Mouse (Mus musculus): ENCODE data around the gene Saa2. TPM values are rescaled to one million over a fixed set of nuclear protein-coding genes. Genes with fewer than 3 reads are reported as not detected.

Saa2 gene
- polyA plus RNA-seq (2014; fragmentation: Nextera tagmentation; extraction: Ambion mirVana): not detected in 2 replicates

DNA sequence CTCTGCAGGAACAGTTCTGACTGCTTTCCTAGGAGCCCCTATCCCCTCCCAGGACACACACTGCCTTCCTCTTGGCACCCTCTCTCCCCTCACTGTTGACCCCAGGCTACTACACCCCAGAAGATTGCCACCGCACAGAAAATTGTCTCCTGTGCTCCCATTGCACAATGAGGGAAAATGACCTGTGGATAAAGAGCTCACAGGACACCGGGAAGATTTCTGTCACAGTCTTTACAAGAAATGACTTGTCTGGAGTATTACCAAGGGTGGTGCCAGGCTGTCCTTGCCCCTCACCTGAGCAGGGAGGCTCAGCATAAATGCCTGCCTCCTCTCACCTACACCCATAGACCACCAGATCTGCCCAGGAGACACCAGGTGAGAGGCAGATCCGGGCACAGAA is at the start of gene Saa2:
Gene Saa2 (plus strand): TSS at position 301 of the 400 bp plus-strand sequence.
- no peaks in the 10 kb centered on the region for H3K36me3 ChIP-seq (replicated peaks; ENCODE audit: control insufficient read depth, insufficient read depth)
- H3K27me3 ChIP-seq (ENCODE audit: control insufficient read depth, insufficient read depth, low read length): no peaks in the 10 kb centered on the region
- H3K4me3 ChIP-seq (replicated peaks; ENCODE audit: low read length): no peak within 1 kb of the TSS
- H3K9ac ChIP-seq: no peak within 1 kb of the TSS
- DNase-seq (ENCODE audit: low spot score) (no peak), ATAC-seq (ENCODE audit: low FRiP score) (no peak)
- no peak within 1 kb of the TSS for H3K27ac ChIP-seq
- WGBS: 85% methylated on average over 2 of the region's 3 CpGs
- no peak within 1 kb of the TSS for H3K4me2 ChIP-seq (replicated peaks)
- H3K9me3 ChIP-seq (ENCODE audit: control insufficient read depth, low read length): no peaks in the 10 kb centered on the region
- H3K4me1 ChIP-seq (replicated peaks; ENCODE audit: control insufficient read depth, insufficient read depth, low read length): no peaks in the 10 kb centered on the region

DNA sequence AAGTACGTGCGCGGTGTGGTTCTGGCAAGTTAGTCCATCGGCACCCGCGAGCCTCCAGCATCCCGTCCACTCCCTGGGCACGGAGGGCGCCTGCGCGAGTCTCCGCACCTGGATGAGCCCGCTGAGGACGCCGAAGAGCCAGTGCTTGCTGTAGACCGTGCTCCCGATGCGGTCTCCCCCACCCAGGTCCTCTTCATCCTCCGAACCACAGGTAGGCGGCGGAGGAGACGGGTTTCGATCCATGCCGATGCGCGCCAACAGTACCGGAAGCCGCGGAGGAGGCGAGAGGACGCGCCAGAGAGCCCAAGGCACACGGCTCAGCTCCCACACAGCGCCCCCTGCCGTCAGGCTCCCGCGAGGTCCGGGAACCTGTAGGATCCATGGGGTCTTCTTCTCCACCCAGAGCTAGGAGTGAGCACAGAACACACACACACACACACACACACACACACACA is 41.2 kb upstream of the Saa2 start, which contains the start of gene Saal1:
Gene Saal1 (minus strand): TSS at position 291 of the 455 bp plus-strand sequence.
- Histone ChIP-seq H3K27me3 (ENCODE audit: control insufficient read depth, insufficient read depth, low read length) (no peaks in the 10 kb centered on the region), H3K4me3 (replicated peaks; ENCODE audit: low read length) (peak within 1 kb of the TSS; percentile 55), H3K9me3 (ENCODE audit: control insufficient read depth, low read length) (no peaks in the 10 kb centered on the region), H3K4me1 (replicated peaks; ENCODE audit: control insufficient read depth, insufficient read depth, low read length) (peaks cover 7% of the 10 kb centered on the region), H3K4me2 (replicated peaks) (peak within 1 kb of the TSS; percentile 53), H3K9ac (peak within 1 kb of the TSS; percentile 70), H3K27ac (peak within 1 kb of the TSS; percentile 77), H3K36me3 (replicated peaks; ENCODE audit: control insufficient read depth, insufficient read depth) (peaks cover 18% of the 10 kb centered on the region)
- 0% methylated on average over 37 of the region's 38 CpGs for WGBS
- DNase-seq (ENCODE audit: low spot score) (peak; percentile 97), ATAC-seq (ENCODE audit: low FRiP score) (peak; percentile 97)

DNA sequence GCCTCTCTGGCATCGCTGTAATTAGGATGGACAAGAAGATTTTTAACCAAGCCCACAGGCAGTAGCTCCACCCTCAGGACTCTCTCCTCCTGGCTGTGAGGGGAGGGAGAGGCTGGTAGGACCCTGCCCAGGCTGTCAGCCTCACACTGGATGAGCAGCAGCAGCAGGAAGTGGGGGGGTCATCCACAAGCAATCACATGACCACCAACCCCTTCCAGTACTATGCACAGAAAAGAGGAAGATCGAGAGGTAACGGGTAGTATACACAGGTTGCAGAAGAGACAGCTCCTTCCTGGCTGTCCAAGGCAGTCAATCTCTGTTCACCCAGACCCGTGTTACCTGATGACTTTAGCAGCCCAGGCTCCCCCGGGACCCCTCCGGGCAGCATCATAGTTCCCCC is 39.3 kb upstream of the Saa2 start:
- Histone ChIP-seq H3K9ac (no peak overlapping the region), H3K27me3 (ENCODE audit: control insufficient read depth, insufficient read depth, low read length) (no peaks in the 10 kb centered on the region), H3K9me3 (ENCODE audit: control insufficient read depth, low read length) (no peaks in the 10 kb centered on the region), H3K4me2 (replicated peaks) (no peak overlapping the region), H3K4me1 (replicated peaks; ENCODE audit: control insufficient read depth, insufficient read depth, low read length) (peaks cover 7% of the 10 kb centered on the region), H3K27ac (no peak overlapping the region), H3K36me3 (replicated peaks; ENCODE audit: control insufficient read depth, insufficient read depth) (0 out of 2 replicates have a peak, but pooled peaks cover 3% of the 10 kb centered on the region), H3K4me3 (replicated peaks; ENCODE audit: low read length) (no peak overlapping the region)
- DNase-seq (ENCODE audit: low spot score): no peak
- WGBS: 81% methylated on average over 6 of the region's 6 CpGs
- ATAC-seq (ENCODE audit: low FRiP score): no peak

- Histone ChIP-seq H3K9me3 (ENCODE audit: control insufficient read depth, low read length) (no peaks in the 10 kb centered on the region), H3K4me1 (replicated peaks; ENCODE audit: control insufficient read depth, insufficient read depth, low read length) (peaks cover 4% of the 10 kb centered on the region), H3K4me2 (replicated peaks) (no peak overlapping the region), H3K27ac (no peak overlapping the region), H3K9ac (no peak overlapping the region), H3K36me3 (replicated peaks; ENCODE audit: control insufficient read depth, insufficient read depth) (no peaks in the 10 kb centered on the region), H3K27me3 (ENCODE audit: control insufficient read depth, insufficient read depth, low read length) (no peaks in the 10 kb centered on the region), H3K4me3 (replicated peaks; ENCODE audit: low read length) (no peak overlapping the region)
- 32% methylated on average over 6 of the region's 6 CpGs for WGBS
- DNase-seq (ENCODE audit: low spot score) (peak; percentile 60), ATAC-seq (ENCODE audit: low FRiP score) (no peak)
These were observed 37.1 kb upstream of the Saa2 start for GRCm38 (mm10) chr7:46714518-46714917.

DNA sequence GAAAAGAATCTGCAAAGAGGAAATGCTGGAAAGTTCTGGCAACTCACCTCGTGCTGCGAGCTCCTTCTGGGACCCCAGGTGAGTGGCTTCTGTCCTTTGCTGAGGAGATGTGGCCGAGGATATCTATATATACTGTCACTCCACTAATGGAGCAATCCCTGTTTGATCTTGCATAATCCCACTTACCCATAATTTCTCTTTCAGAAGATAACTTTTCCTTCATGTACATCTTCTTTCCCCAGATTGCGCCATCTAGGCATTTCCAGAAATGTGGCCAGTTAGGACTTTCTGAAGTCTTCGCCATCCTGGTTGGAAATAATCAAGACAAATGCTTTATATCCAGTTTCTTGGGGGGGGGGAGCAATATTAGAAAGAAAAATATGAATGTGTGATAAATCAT is 36.0 kb upstream of the Saa2 start, which contains the start of gene Saa3:
Gene Saa3 (minus strand): TSS at position 101 of the 400 bp plus-strand sequence.
- DNase-seq (ENCODE audit: low spot score) (no peak), ATAC-seq (ENCODE audit: low FRiP score) (no peak)
- Histone ChIP-seq H3K36me3 (replicated peaks; ENCODE audit: control insufficient read depth, insufficient read depth) (no peaks in the 10 kb centered on the region), H3K4me2 (replicated peaks) (no peak within 1 kb of the TSS), H3K4me1 (replicated peaks; ENCODE audit: control insufficient read depth, insufficient read depth, low read length) (no peaks in the 10 kb centered on the region), H3K9ac (no peak within 1 kb of the TSS), H3K4me3 (replicated peaks; ENCODE audit: low read length) (no peak within 1 kb of the TSS), H3K27me3 (ENCODE audit: control insufficient read depth, insufficient read depth, low read length) (no peaks in the 10 kb centered on the region), H3K9me3 (ENCODE audit: control insufficient read depth, low read length) (no peaks in the 10 kb centered on the region), H3K27ac (no peak within 1 kb of the TSS)
- WGBS: 93% methylated on average over 5 of the region's 5 CpGs

DNA sequence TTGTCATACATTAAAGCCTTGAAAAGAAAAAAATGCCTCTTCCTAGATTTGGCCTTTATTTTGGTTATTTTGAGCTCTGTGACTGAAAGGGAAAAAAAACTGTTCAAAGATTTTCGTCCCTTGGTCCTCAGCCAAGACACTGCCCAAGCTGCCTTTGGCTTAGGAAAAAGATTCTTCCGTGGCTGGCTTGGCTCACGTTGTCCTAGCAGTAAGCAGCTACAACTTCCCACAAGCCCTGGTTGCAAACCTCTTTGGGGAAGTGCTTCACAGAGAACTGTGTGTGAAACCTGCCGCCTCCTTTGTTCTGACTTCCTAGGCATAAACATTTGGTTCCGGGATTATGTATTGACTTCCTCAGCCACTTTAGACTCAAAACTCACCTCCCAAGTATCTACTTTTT is 34.7 kb upstream of the Saa2 start:
- 67% methylated on average over 5 of the region's 5 CpGs for whole genome bisulfite sequencing
- no peaks in the 10 kb centered on the region for H3K4me1 ChIP-seq (replicated peaks; ENCODE audit: control insufficient read depth, insufficient read depth, low read length)

GRCm38 (mm10) chr7:46718591-46719270 is 32.9 kb upstream of the Saa2 start:
- no peak overlapping the region for H3K27ac ChIP-seq
- no peak overlapping the region for H3K4me2 ChIP-seq (replicated peaks)
- WGBS: 83% methylated on average over 7 of the region's 7 CpGs
- no peak overlapping the region for H3K9ac ChIP-seq
- DNase-seq (ENCODE audit: low spot score) (no peak), ATAC-seq (ENCODE audit: low FRiP score) (peak; percentile 62; the same call in 1 of the 2 replicates)
- no peak overlapping the region for H3K4me3 ChIP-seq (replicated peaks; ENCODE audit: low read length)
- no peaks in the 10 kb centered on the region for H3K36me3 ChIP-seq (replicated peaks; ENCODE audit: control insufficient read depth, insufficient read depth)
- no peaks in the 10 kb centered on the region for H3K4me1 ChIP-seq (replicated peaks; ENCODE audit: control insufficient read depth, insufficient read depth, low read length)
- no peaks in the 10 kb centered on the region for H3K9me3 ChIP-seq (ENCODE audit: control insufficient read depth, low read length)
- H3K27me3 ChIP-seq (ENCODE audit: control insufficient read depth, insufficient read depth, low read length): no peaks in the 10 kb centered on the region

More for the DNA sequence above, 34.7 kb upstream of the Saa2 start:
- Histone ChIP-seq H3K27me3 (ENCODE audit: control insufficient read depth, insufficient read depth, low read length) (no peaks in the 10 kb centered on the region), H3K4me3 (replicated peaks; ENCODE audit: low read length) (no peak overlapping the region), H3K9me3 (ENCODE audit: control insufficient read depth, low read length) (no peaks in the 10 kb centered on the region), H3K36me3 (replicated peaks; ENCODE audit: control insufficient read depth, insufficient read depth) (no peaks in the 10 kb centered on the region), H3K27ac (no peak overlapping the region), H3K4me2 (replicated peaks) (no peak overlapping the region), H3K9ac (no peak overlapping the region)
- DNase-seq (ENCODE audit: low spot score): no peak
- no peak for ATAC-seq (ENCODE audit: low FRiP score)

DNA sequence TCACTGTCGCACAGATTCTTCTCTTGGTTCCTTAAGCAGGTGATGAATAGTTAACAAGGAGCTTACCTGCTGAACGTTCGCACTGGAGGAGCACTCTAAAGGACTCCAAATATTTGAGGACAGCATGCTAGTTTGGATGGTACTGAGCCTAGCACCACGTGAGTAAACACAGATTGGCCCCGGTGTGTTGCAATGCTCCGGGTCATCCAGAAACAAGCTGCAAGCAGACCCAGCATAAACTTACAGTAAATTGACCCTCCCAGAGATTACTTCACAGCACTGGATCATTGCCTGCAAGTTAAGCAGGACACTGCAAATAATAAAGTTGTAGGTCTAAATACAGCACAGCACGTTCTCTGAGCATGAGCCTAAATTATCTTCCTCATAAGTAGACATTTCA is 32.1 kb upstream of the Saa2 start:
- no peak overlapping the region for H3K4me3 ChIP-seq (replicated peaks; ENCODE audit: low read length)
- no peaks in the 10 kb centered on the region for H3K36me3 ChIP-seq (replicated peaks; ENCODE audit: control insufficient read depth, insufficient read depth)
- DNase-seq (ENCODE audit: low spot score): no peak
- no peaks in the 10 kb centered on the region for H3K9me3 ChIP-seq (ENCODE audit: control insufficient read depth, low read length)
- no peak overlapping the region for H3K9ac ChIP-seq
- no peak overlapping the region for H3K27ac ChIP-seq
- WGBS: 85% methylated on average over 7 of the region's 7 CpGs
- H3K27me3 ChIP-seq (ENCODE audit: control insufficient read depth, insufficient read depth, low read length): no peaks in the 10 kb centered on the region
- ATAC-seq (ENCODE audit: low FRiP score): no peak
- H3K4me2 ChIP-seq (replicated peaks): no peak overlapping the region
- no peaks in the 10 kb centered on the region for H3K4me1 ChIP-seq (replicated peaks; ENCODE audit: control insufficient read depth, insufficient read depth, low read length)

DNA sequence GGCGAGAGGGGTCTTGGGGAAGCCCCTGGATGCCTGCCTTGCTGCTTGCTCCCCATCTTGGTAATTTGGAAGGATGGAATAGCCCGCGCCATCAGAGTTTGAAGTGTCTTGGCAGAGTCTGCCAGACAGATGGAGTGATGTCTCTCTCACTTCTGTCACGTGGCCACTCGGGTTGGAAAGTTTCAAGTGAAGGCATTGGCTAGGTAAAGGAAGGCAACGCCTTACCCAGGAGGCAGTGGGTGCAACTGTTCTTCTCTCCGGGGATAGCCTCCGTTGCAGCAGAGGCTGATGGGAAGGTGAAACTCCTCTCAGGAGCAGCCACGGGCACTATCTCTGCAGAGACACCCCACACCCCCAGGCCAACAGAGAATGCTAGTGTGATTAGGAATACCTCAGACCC is 31.1 kb upstream of the Saa2 start:
- Histone ChIP-seq H3K4me3 (replicated peaks; ENCODE audit: low read length) (no peak overlapping the region), H3K36me3 (replicated peaks; ENCODE audit: control insufficient read depth, insufficient read depth) (no peaks in the 10 kb centered on the region), H3K4me1 (replicated peaks; ENCODE audit: control insufficient read depth, insufficient read depth, low read length) (no peaks in the 10 kb centered on the region), H3K4me2 (replicated peaks) (no peak overlapping the region), H3K9me3 (ENCODE audit: control insufficient read depth, low read length) (no peaks in the 10 kb centered on the region), H3K27me3 (ENCODE audit: control insufficient read depth, insufficient read depth, low read length) (no peaks in the 10 kb centered on the region), H3K9ac (no peak overlapping the region), H3K27ac (no peak overlapping the region)
- WGBS: 81% methylated on average over 9 of the region's 9 CpGs
- no peak for ATAC-seq (ENCODE audit: low FRiP score)
- no peak for DNase-seq (ENCODE audit: low spot score)

All from hindbrain, embryonic 14.5 days (tissue).